Mouse (Mus musculus): ENCODE results near the gene Gp9.

DNA sequence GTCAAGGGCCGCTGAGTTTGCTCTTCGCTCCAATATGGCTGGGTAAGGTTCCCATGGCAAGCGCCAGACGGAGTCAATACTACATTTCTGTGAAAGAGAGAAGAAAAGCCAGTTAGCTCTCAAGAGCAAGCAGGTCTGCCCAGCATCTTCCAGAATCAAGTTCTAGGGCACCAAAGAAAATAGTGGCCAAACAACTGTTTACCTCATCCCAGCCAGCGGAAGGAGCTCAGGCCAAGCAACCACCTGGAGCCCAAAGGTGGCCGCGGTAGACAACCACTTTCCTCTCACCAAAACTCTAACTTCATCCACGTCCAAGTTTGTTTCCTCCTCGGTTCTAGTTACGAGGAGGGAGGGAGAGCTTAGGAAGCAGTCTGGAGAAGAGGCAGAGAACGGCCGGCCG is 47.7 kb upstream of the Gp9 start:
- TF ChIP-seq CTCF (IDR thresholded peaks at IDR 0.05) (no peak), POLR2A (IDR thresholded peaks at IDR 0.05; ENCODE audit: insufficient read depth, low read depth, low read length) (no peak), EP300 (IDR thresholded peaks at IDR 0.05; ENCODE audit: insufficient read depth, low read depth, low read length) (no peak)
